Mouse (Mus musculus) adrenal gland, postnatal 10 days (tissue): ENCODE data around the gene Gm49027. TPM values are rescaled to one million over a fixed set of nuclear protein-coding genes. Genes with fewer than 3 reads are reported as not detected.
"Not testable (repeated sequence)": the region's sequence is repeated elsewhere in the genome, so short reads cannot be mapped to it uniquely, and the experiment has no call there.

Source experiments
- DNase-seq: peaks from one replicate; pipeline ENCODE4 v3.0.0; 2021; ENCODE audit warnings: mixed read lengths
- long read RNA-seq, 2 experiments: library from polyadenylated mRNA; stranded (forward); transcript quantifications; one replicate each; pipeline ENCODE4 v2.0.0; 2021
- total RNA-seq, 2 experiments: library from RNA; stranded (reverse); gene quantifications; 2 replicates each; pipeline ENCODE4 v1.2.3; 2021

The Gm49027 gene
- total RNA-seq = 10 to 100 TPM in 1 of 2 experiments, 1 to 10 TPM in 1; 8.9 to 19.0 TPM
- long read RNA-seq, experiment 1 = 0 reads
- long read RNA-seq, experiment 2, partial matches to known transcripts = 8 of 13 reads
- long read RNA-seq, experiment 2, other reads (novel, unspliced or antisense) = 5 of 13 reads

- DNase-seq = no peak
Observed at GRCm38 (mm10) chr5:123525281-123525680, at the start of gene Gm49027. Gene Gm49027, minus strand, starts transcription at chr5:123525488.

- DNase-seq = no peak
Observed at GRCm38 (mm10) chr5:123573362-123573761, 48.1 kb upstream of the Gm49027 start.

- DNase-seq = peak; percentile 99
Observed at GRCm38 (mm10) chr5:123572357-123573186, 47.3 kb upstream of the Gm49027 start, which contains the start of gene Vps33a. Gene Vps33a, minus strand, starts transcription at chr5:123573038.

- no peak for DNase-seq
Observed at GRCm38 (mm10) chr5:123561128-123561527, 35.8 kb upstream of the Gm49027 start.

GRCm38 (mm10) chr5:123559588-123559987, 34.3 kb upstream of the Gm49027 start:
- DNase-seq = no peak

GRCm38 (mm10) chr5:123556451-123556850, 31.2 kb upstream of the Gm49027 start:
- peak; percentile 83 for DNase-seq

GRCm38 (mm10) chr5:123555693-123556092, 30.4 kb upstream of the Gm49027 start:
- no peak for DNase-seq

GRCm38 (mm10) chr5:123533801-123534200, 8.5 kb upstream of the Gm49027 start:
- DNase-seq = no peak

- no peak for DNase-seq
Observed at GRCm38 (mm10) chr5:123530056-123530455, 4.8 kb upstream of the Gm49027 start.

- DNase-seq = no peak
Observed at GRCm38 (mm10) chr5:123528641-123529040, 3.4 kb upstream of the Gm49027 start.

GRCm38 (mm10) chr5:123525916-123526495, 718 bp upstream of the Gm49027 start:
- no peak for DNase-seq

GRCm38 (mm10) chr5:123524393-123524750, 916 bp downstream of the Gm49027 start:
- DNase-seq = no peak

- DNase-seq = peak; percentile 99
Observed at GRCm38 (mm10) chr5:123523692-123524392, 1.4 kb downstream of the Gm49027 start, which contains the start of gene Diablo. Gene Diablo, minus strand, starts transcription at chr5:123524176.

GRCm38 (mm10) chr5:123522166-123522565, 3.1 kb downstream of the Gm49027 start:
- DNase-seq = no peak

- no peak for DNase-seq
Observed at GRCm38 (mm10) chr5:123521621-123522020, 3.7 kb downstream of the Gm49027 start.

- no peak for DNase-seq
Observed at GRCm38 (mm10) chr5:123520666-123521065, 4.6 kb downstream of the Gm49027 start.

GRCm38 (mm10) chr5:123514871-123515270, 10.4 kb downstream of the Gm49027 start:
- no peak for DNase-seq

GRCm38 (mm10) chr5:123512102-123512501, 13.2 kb downstream of the Gm49027 start:
- DNase-seq = no peak

GRCm38 (mm10) chr5:123511426-123511825, 13.9 kb downstream of the Gm49027 start:
- not testable (repeated sequence) for DNase-seq

GRCm38 (mm10) chr5:123510160-123510559, 15.1 kb downstream of the Gm49027 start, which contains the start of gene B3gnt4:
Gene B3gnt4, plus strand, starts transcription at chr5:123510460.
- DNase-seq = no peak

- DNase-seq = no peak
Observed at GRCm38 (mm10) chr5:123508921-123509320, 16.4 kb downstream of the Gm49027 start.

- DNase-seq = peak; percentile 92
Observed at GRCm38 (mm10) chr5:123507936-123508723, 17.2 kb downstream of the Gm49027 start.
